Mouse (Mus musculus) forebrain, embryonic 15.5 days (tissue): ENCODE data around the gene Tomm20. TPM values are rescaled to one million over a fixed set of nuclear protein-coding genes. Genes with fewer than 3 reads are reported as not detected.
"Not testable (repeated sequence)": the region's sequence is repeated elsewhere in the genome, so short reads cannot be mapped to it uniquely, and the experiment has no call there.

ENCODE experiments used
- ATAC-seq: fragments of 200-750 bp; cut with Nextera tagmentation; replicated peaks from 2 replicates; pipeline ENCODE4 v1.8.0; 2017; ENCODE audit warnings: mild to moderate bottlenecking, moderate TSS enrichment, moderate library complexity
- H3K27ac ChIP-seq: fragments of 300-500 bp; sonication (generic); replicated peaks from 2 replicates; pipeline ENCODE4 v1.5.1; 2015; ENCODE audit warnings: mild to moderate bottlenecking, inconsistent platforms
- H3K27me3 ChIP-seq: fragments of 300-500 bp; sonication (generic); 2 replicates; pipeline ENCODE4 v1.6.1; 2015; ENCODE audit warnings: inconsistent platforms
- H3K36me3 ChIP-seq: fragments of 300-500 bp; sonication (generic); 2 replicates; pipeline ENCODE4 v1.6.1; 2015; ENCODE audit warnings: mild to moderate bottlenecking, inconsistent platforms
- H3K4me1 ChIP-seq: fragments of 300-500 bp; sonication (generic); 2 replicates; pipeline ENCODE4 v1.6.1; 2015; ENCODE audit warnings: inconsistent platforms
- H3K4me2 ChIP-seq: fragments of 300-500 bp; sonication (generic); replicated peaks from 2 replicates; pipeline ENCODE4 v1.6.1; 2015; ENCODE audit warnings: mild to moderate bottlenecking, inconsistent platforms
- H3K4me3 ChIP-seq: fragments of 300-500 bp; sonication (generic); 2 replicates; pipeline ENCODE4 v1.5.1; 2015; ENCODE audit warnings: mild to moderate bottlenecking, inconsistent platforms
- H3K9ac ChIP-seq: fragments of 300-500 bp; sonication (generic); replicated peaks from 2 replicates; pipeline ENCODE4 v1.6.1; 2015; ENCODE audit warnings: mild to moderate bottlenecking, inconsistent platforms
- H3K9me3 ChIP-seq: fragments of 300-500 bp; sonication (generic); 2 replicates; pipeline ENCODE4 v1.6.1; 2016; ENCODE audit warnings: inconsistent platforms
- WGBS: fragments of 180-500 bp; shearing (Covaris S2); methylation state at CpG from one replicate; pipeline ENCODE4 v1.1.7; 2015; ENCODE audit warnings: mixed read lengths; 5-methylcytosine and 5-hydroxymethylcytosine counted together
- polyA plus RNA-seq: library from polyadenylated mRNA; unstranded; fragments of >200 nt; fragmentation: Nextera tagmentation; extraction: Ambion mirVana; gene quantifications from 2 replicates; pipeline ENCODE4 v1.2.1, GENCODE M21; 2015

Gene Tomm20
- polyA plus RNA-seq, 1 experiment from 2014 or later: 209 TPM

- 83% methylated on average over 3 of the region's 3 CpGs for WGBS
Measured at GRCm38 (mm10) chr8:126887639-126888006, 58.0 kb downstream of the Tomm20 start.

GRCm38 (mm10) chr8:126886741-126887638, 58.7 kb downstream of the Tomm20 start:
- Histone ChIP-seq H3K27ac (peak overlapping the region; percentile 16), H3K9me3 (no peaks in the 10 kb centered on the region), H3K27me3 (no peaks in the 10 kb centered on the region), H3K9ac (no peak overlapping the region), H3K36me3 (no peaks in the 10 kb centered on the region), H3K4me3 (no peak overlapping the region), H3K4me1 (peaks cover 26% of the 10 kb centered on the region), H3K4me2 (no peak overlapping the region)
- 63% methylated on average over 8 of the region's 8 CpGs for WGBS
- ATAC-seq: no peak

More at GRCm38 (mm10) chr8:126887639-126888006, 58.0 kb downstream of the Tomm20 start:
- Histone ChIP-seq H3K27ac (peak overlapping the region; percentile 16; the same call in 1 of the 2 replicates), H3K4me1 (peaks cover 26% of the 10 kb centered on the region), H3K4me2 (no peak overlapping the region), H3K36me3 (no peaks in the 10 kb centered on the region), H3K27me3 (no peaks in the 10 kb centered on the region), H3K9me3 (no peaks in the 10 kb centered on the region), H3K4me3 (no peak overlapping the region), H3K9ac (no peak overlapping the region)
- ATAC-seq: no peak

GRCm38 (mm10) chr8:126885554-126886485, 59.8 kb downstream of the Tomm20 start:
- Histone ChIP-seq H3K9me3 (no peaks in the 10 kb centered on the region), H3K27me3 (no peaks in the 10 kb centered on the region), H3K9ac (no peak overlapping the region), H3K4me1 (peaks cover 26% of the 10 kb centered on the region), H3K4me2 (no peak overlapping the region), H3K4me3 (no peak overlapping the region), H3K36me3 (no peaks in the 10 kb centered on the region), H3K27ac (peak overlapping the region; percentile 16; the same call in 1 of the 2 replicates)
- 79% methylated on average over 13 of the region's 13 CpGs for WGBS
- ATAC-seq: no peak

GRCm38 (mm10) chr8:126884202-126884926, 61.3 kb downstream of the Tomm20 start:
- no peak overlapping the region for H3K4me3 ChIP-seq
- H3K4me1 ChIP-seq: peaks cover 26% of the 10 kb centered on the region
- peak overlapping the region; percentile 76 for H3K27ac ChIP-seq
- ATAC-seq: peak; percentile 75
- 16% methylated on average over 6 of the region's 6 CpGs for WGBS
- H3K27me3 ChIP-seq: no peaks in the 10 kb centered on the region
- H3K9ac ChIP-seq: peak overlapping the region; percentile 10; the same call in 1 of the 2 replicates
- no peak overlapping the region for H3K4me2 ChIP-seq
- no peaks in the 10 kb centered on the region for H3K9me3 ChIP-seq
- H3K36me3 ChIP-seq: no peaks in the 10 kb centered on the region

- Histone ChIP-seq H3K27me3 (no peaks in the 10 kb centered on the region), H3K9me3 (no peaks in the 10 kb centered on the region), H3K36me3 (no peaks in the 10 kb centered on the region), H3K9ac (no peak overlapping the region), H3K4me3 (no peak overlapping the region), H3K4me1 (peaks cover 26% of the 10 kb centered on the region), H3K4me2 (no peak overlapping the region), H3K27ac (peak overlapping the region; percentile 76)
- WGBS: 65% methylated on average over 5 of the region's 5 CpGs
- ATAC-seq: no peak
Measured at GRCm38 (mm10) chr8:126883752-126884151, 61.9 kb downstream of the Tomm20 start.

- not testable (repeated sequence) for H3K4me2 ChIP-seq, H3K27ac ChIP-seq, H3K27me3 ChIP-seq, ATAC-seq, H3K9ac ChIP-seq, H3K9me3 ChIP-seq, H3K36me3 ChIP-seq, H3K4me3 ChIP-seq
- 70% methylated on average over 1 of the region's 1 CpGs for whole genome bisulfite sequencing
- peaks cover 26% of the 10 kb centered on the region for H3K4me1 ChIP-seq
Measured at GRCm38 (mm10) chr8:126882586-126882985, 63.1 kb downstream of the Tomm20 start.

GRCm38 (mm10) chr8:126881641-126882140, 64.0 kb downstream of the Tomm20 start:
- Histone ChIP-seq H3K9ac (no peak overlapping the region), H3K27ac (no peak overlapping the region), H3K4me3 (no peak overlapping the region), H3K9me3 (no peaks in the 10 kb centered on the region), H3K4me2 (no peak overlapping the region), H3K27me3 (no peaks in the 10 kb centered on the region), H3K36me3 (no peaks in the 10 kb centered on the region), H3K4me1 (peaks cover 18% of the 10 kb centered on the region)
- no peak for ATAC-seq
- WGBS: 88% methylated on average over 4 of the region's 4 CpGs

Other genes with a start within 250 kb of the Tomm20 start
- gene Rbm34, start 25.2 kb upstream of the Tomm20 start, polyA plus RNA-seq: 26.4 and 28.2 TPM in 2 replicates
- 18.0 and 18.6 TPM in 2 replicates for gene Pard3, start 118.0 kb upstream of the Tomm20 start, polyA plus RNA-seq